ENCODE assay signal across 8 mouse cellular contexts in genomic region chr5:33934877-33935276, GRCm38 (mm10). TPM values are rescaled to one million over a fixed set of nuclear protein-coding genes. Genes with fewer than 3 reads are reported as not detected.
DNase-seq lines count a peak whose midpoint lies in the region; ATAC-seq and TF ChIP-seq lines count a peak whose summit lies in the region.

No protein-coding gene starts in this region.

- WGBS in liver, embryonic 12.5 days (ENCODE audit: insufficient replicate concordance) = 53% methylated on average over 7 of the region's 7 CpGs

- TF ChIP-seq POLR2A in testis, adult 2 months (IDR thresholded peaks at IDR 0.05; ENCODE audit: control insufficient read depth, low read depth, low read length) = no peak

- H3K4me2 ChIP-seq in liver, embryonic 12.5 days = peak overlapping the region; percentile 70

- peak overlapping the region; percentile 98; the same call in 1 of the 2 replicates for H3K27ac ChIP-seq in gastrocnemius, adult 2 months
- no peak overlapping the region for H3K27ac ChIP-seq in testis, adult 2 months (ENCODE audit: control insufficient read depth, insufficient read depth, low read depth, low read length)
- peak overlapping the region; percentile 79 for H3K27ac ChIP-seq in liver, embryonic 12.5 days

- no peak for ATAC-seq in liver, embryonic 12.5 days

- DNase-seq in gastrocnemius, adult 2 months = no peak
- no peak for DNase-seq in gastrocnemius, postnatal 10 days
- no peak for DNase-seq in testis, postnatal 10 days (ENCODE audit: low spot score)
- DNase-seq in ovary, adult 18-20 months (ENCODE audit: low spot score) = no peak
- DNase-seq in natural killer cell, adult 2 months (ENCODE audit: low spot score in 2 of 2) = no peak
- no peak for DNase-seq in right cerebral cortex, postnatal 10 days (ENCODE audit: low spot score in 2 of 2)

- peak overlapping the region; percentile 86 for H3K4me3 ChIP-seq in gastrocnemius, adult 2 months
- H3K4me3 ChIP-seq in testis, adult 2 months (ENCODE audit: control insufficient read depth, low read depth, low read length) = peak overlapping the region; percentile 37; the same call in 1 of the 2 replicates
- peak overlapping the region; percentile 94 for H3K4me3 ChIP-seq in liver, embryonic 12.5 days

- peak overlapping the region; percentile 95 for H3K9ac ChIP-seq in liver, embryonic 12.5 days

- H3K4me1 ChIP-seq in testis, adult 2 months (ENCODE audit: control insufficient read depth, insufficient read depth, low read length) = peaks cover 2% of the 10 kb centered on the region; the same call in 1 of the 2 replicates
- H3K4me1 ChIP-seq in liver, embryonic 12.5 days = peaks cover 39% of the 10 kb centered on the region

- H3K36me3 ChIP-seq in testis, adult 2 months (ENCODE audit: control insufficient read depth, insufficient read depth, low read length) = no peaks in the 10 kb centered on the region; the same call in 1 of the 2 replicates
- peaks cover 49% of the 10 kb centered on the region for H3K36me3 ChIP-seq in liver, embryonic 12.5 days

- peaks cover 12% of the 10 kb centered on the region for H3K9me3 ChIP-seq in liver, embryonic 12.5 days (replicated peaks)

- intact Hi-C loops in gastrocnemius, adult 2 months (cut with DNase I) = loop anchor here (5.0 kb wide), 2 partner anchors 113 to 153 kb away; partner anchors contain the start of genes Letm1 and Nsd2

- no peaks in the 10 kb centered on the region for H3K27me3 ChIP-seq in testis, adult 2 months (ENCODE audit: control insufficient read depth, insufficient read depth, low read length)
- no peaks in the 10 kb centered on the region for H3K27me3 ChIP-seq in liver, embryonic 12.5 days (replicated peaks)

- TF ChIP-seq CTCF in gastrocnemius, adult 2 months (IDR thresholded peaks at IDR 0.05) = no peak
- TF ChIP-seq CTCF in testis, adult 2 months (IDR thresholded peaks at IDR 0.05; ENCODE audit: control insufficient read depth, insufficient read depth, insufficient replicate concordance, low read depth, low read length) = no peak

RNA-seq across cellular contexts. Expression of gene Nelfa, which starts 1.3 kb away (rescaled TPM):
- total RNA-seq in gastrocnemius, adult 2 months (2021) = 1 to 10 TPM; 7.1 to 8.2 TPM
- total RNA-seq in gastrocnemius, postnatal 10 days (2021) = 10 to 100 TPM; 10.5 to 14.5 TPM
- 33.4 and 38.7 TPM in 2 replicates for polyA plus RNA-seq in testis, adult 2 months (2012; rRNA removed)
- 42.7 and 42.9 TPM in 2 replicates for polyA plus RNA-seq in liver, embryonic 12.5 days (2016; fragmentation: Nextera tagmentation; extraction: Ambion mirVana)

RNA-seq across cellular contexts. Expression of gene Gm1673, which starts 48.4 kb away (rescaled TPM):
- not detected for total RNA-seq in gastrocnemius, adult 2 months (2021)
- 1 to 10 TPM; 2.5 to 3.2 TPM for total RNA-seq in gastrocnemius, postnatal 10 days (2021)
- 154 and 207 TPM in 2 replicates for polyA plus RNA-seq in testis, adult 2 months (2012; rRNA removed)
- 11.6 and 13.0 TPM in 2 replicates for polyA plus RNA-seq in liver, embryonic 12.5 days (2016; fragmentation: Nextera tagmentation; extraction: Ambion mirVana)

Comparison
In these comparisons a context has a peak if more than half of its experiments do, and no peak if none do; other contexts are left out.
1. H3K4me3 ChIP-seq: peak in every context shown above with its lines; median percentile 94 in liver, embryonic 12.5 days; 86 in gastrocnemius, adult 2 months; 37 in testis, adult 2 months.